Mouse (Mus musculus): ENCODE measurements at regions not wholly inside any gene's neighbourhood (a gene's known extent, or its start where the extent isn't known, plus 50 kb on each side); places are given as distances from the start of the nearest gene placed in this dataset.

DNA sequence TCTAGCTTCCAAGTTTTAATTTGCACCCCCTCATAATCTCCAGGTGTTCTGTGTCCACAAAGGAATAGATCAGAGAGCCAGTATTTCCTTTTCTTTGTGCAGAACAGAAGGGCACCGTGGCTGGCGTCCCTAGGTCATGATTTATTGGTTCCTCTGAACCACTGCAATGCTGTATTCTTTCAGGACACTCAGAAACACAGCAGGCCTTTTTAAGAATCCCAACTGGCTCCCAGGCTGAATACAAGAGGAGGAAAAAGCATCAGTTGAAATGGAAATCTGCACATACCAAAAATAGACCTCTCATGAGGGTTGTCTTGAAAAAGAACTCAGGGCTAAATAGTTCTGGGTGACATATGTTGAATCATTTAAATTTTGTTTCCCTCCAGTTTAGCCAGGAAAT, 452.4 kb downstream of the Btbd3 start:
- Histone ChIP-seq H3K4me3 (replicated peaks; ENCODE audit: low read length) (no peak overlapping the region), H3K27me3 (ENCODE audit: control insufficient read depth, insufficient read depth, low read length) (no peaks in the 10 kb centered on the region), H3K9me3 (ENCODE audit: control insufficient read depth, low read length) (no peaks in the 10 kb centered on the region), H3K36me3 (ENCODE audit: control insufficient read depth, insufficient read depth, low read length) (no peaks in the 10 kb centered on the region), H3K27ac (replicated peaks; ENCODE audit: low read depth, low read length) (0 out of 2 replicates have a peak overlapping the region, but pooled peaks have one; percentile 26), H3K4me1 (ENCODE audit: control insufficient read depth, insufficient read depth, low read length) (peaks cover 7% of the 10 kb centered on the region; the same call in 1 of the 2 replicates), H3K4me2 (replicated peaks; ENCODE audit: low read depth, low read length, severe bottlenecking) (no peak overlapping the region), H3K9ac (ENCODE audit: low read depth, low read length, severe bottlenecking) (no peak overlapping the region)
- 7% methylated on average over 2 of the region's 2 CpGs for WGBS
- TF ChIP-seq POLR2A (IDR thresholded peaks at IDR 0.05; ENCODE audit: borderline replicate concordance, extremely low read depth, insufficient read depth, insufficient read length), result no peak
- no peak for DNase-seq (ENCODE audit: low spot score)
- no peak for ATAC-seq (ENCODE audit: low FRiP score, low read depth)

DNA sequence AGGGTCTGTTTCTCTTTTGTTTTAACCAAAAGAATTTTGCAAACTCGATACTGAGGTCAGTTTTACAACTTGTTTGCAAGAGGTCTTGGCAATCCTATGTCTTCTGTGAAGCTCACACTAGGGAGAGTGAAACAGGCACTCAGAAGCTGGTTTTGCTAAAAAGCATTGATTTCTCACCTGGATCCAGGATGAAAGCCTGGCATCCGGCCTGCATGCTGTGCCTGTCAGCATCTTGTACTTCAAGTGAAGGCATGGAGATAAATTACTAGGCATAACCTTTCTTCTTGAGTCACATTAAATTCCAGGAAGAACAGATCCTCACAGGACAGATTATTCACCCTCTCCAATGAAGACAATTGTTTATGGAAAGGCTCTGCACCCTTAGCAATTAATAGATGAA, 477.5 kb downstream of the Btbd3 start:
- Histone ChIP-seq H3K36me3 (ENCODE audit: control insufficient read depth, insufficient read depth, low read length) (no peaks in the 10 kb centered on the region), H3K9ac (ENCODE audit: low read depth, low read length, severe bottlenecking) (no peak overlapping the region), H3K27ac (replicated peaks; ENCODE audit: low read depth, low read length) (no peak overlapping the region), H3K4me2 (replicated peaks; ENCODE audit: low read depth, low read length, severe bottlenecking) (no peak overlapping the region), H3K4me1 (ENCODE audit: control insufficient read depth, insufficient read depth, low read length) (no peaks in the 10 kb centered on the region), H3K27me3 (ENCODE audit: control insufficient read depth, insufficient read depth, low read length) (no peaks in the 10 kb centered on the region), H3K9me3 (ENCODE audit: control insufficient read depth, low read length) (no peaks in the 10 kb centered on the region), H3K4me3 (replicated peaks; ENCODE audit: low read length) (no peak overlapping the region)
- TF ChIP-seq POLR2A (IDR thresholded peaks at IDR 0.05; ENCODE audit: borderline replicate concordance, extremely low read depth, insufficient read depth, insufficient read length), result no peak
- ATAC-seq (ENCODE audit: low FRiP score, low read depth), result no peak
- no peak for DNase-seq (ENCODE audit: low spot score)
- WGBS, result 27% methylated on average over 2 of the region's 2 CpGs

DNA sequence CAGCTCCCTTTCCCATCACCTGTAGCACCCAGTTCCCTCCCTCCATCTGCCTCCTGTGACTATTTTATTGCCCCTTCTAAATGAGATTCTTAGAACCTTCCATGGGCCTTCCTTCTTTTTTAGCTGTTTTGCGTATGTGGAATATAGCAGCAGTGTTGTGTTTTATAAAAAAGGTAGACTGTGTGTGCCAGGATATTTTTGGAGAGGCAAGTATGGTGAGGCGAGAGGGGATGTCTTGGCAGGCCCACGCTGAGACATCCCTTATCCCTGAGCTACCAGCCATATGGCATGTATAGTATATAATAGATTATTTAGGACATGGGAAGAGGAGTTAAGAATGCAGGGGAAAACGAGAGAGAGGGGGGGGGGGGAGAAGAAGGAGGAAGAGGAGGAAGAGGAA, 488.4 kb downstream of the Btbd3 start:
- no peaks in the 10 kb centered on the region for H3K27me3 ChIP-seq (ENCODE audit: control insufficient read depth, insufficient read depth, low read length)
- no peak overlapping the region for H3K4me3 ChIP-seq (replicated peaks; ENCODE audit: low read length)
- H3K9me3 ChIP-seq (ENCODE audit: control insufficient read depth, low read length), result no peaks in the 10 kb centered on the region
- H3K4me2 ChIP-seq (replicated peaks; ENCODE audit: low read depth, low read length, severe bottlenecking), result no peak overlapping the region
- H3K9ac ChIP-seq (ENCODE audit: low read depth, low read length, severe bottlenecking), result no peak overlapping the region
- no peak overlapping the region for H3K27ac ChIP-seq (replicated peaks; ENCODE audit: low read depth, low read length)
- 73% methylated on average over 4 of the region's 4 CpGs for WGBS
- H3K36me3 ChIP-seq (ENCODE audit: control insufficient read depth, insufficient read depth, low read length), result no peaks in the 10 kb centered on the region
- H3K4me1 ChIP-seq (ENCODE audit: control insufficient read depth, insufficient read depth, low read length), result no peaks in the 10 kb centered on the region
- no peak for ATAC-seq (ENCODE audit: low FRiP score, low read depth)
- DNase-seq (ENCODE audit: low spot score), result no peak
- TF ChIP-seq POLR2A (IDR thresholded peaks at IDR 0.05; ENCODE audit: borderline replicate concordance, extremely low read depth, insufficient read depth, insufficient read length), result no peak

DNA sequence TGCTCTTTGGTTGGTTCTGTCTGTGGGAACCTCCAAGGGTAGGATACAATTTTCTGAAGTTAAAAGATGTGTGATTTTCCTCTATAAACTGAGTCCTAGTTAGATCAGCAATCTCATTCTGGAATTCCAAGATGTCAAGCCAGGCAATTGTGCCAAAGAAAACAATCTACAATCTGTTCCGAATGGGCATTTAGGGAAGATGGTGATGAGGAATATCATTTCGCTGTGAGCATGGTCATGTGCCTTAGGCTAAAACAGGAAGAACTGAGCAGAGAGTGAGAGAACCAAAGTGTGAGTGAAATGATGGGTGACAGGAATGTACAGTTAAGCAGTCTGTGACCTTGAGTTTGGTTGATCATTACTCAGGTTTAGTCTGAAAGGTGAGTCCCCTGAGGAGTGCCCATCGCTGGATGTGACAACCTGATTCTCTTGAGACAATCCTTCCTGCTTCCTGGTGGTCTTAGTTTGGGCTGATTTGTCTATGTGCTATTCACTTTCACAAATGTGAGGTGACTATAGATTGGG, 504.1 kb downstream of the Btbd3 start:
- DNase-seq (ENCODE audit: low spot score) (no peak), ATAC-seq (ENCODE audit: low FRiP score, low read depth) (no peak)
- Histone ChIP-seq H3K36me3 (ENCODE audit: control insufficient read depth, insufficient read depth, low read length) (no peaks in the 10 kb centered on the region), H3K9ac (ENCODE audit: low read depth, low read length, severe bottlenecking) (no peak overlapping the region), H3K4me3 (replicated peaks; ENCODE audit: low read length) (no peak overlapping the region), H3K4me1 (ENCODE audit: control insufficient read depth, insufficient read depth, low read length) (no peaks in the 10 kb centered on the region), H3K27ac (replicated peaks; ENCODE audit: low read depth, low read length) (no peak overlapping the region), H3K27me3 (ENCODE audit: control insufficient read depth, insufficient read depth, low read length) (no peaks in the 10 kb centered on the region), H3K4me2 (replicated peaks; ENCODE audit: low read depth, low read length, severe bottlenecking) (no peak overlapping the region), H3K9me3 (ENCODE audit: control insufficient read depth, low read length) (no peaks in the 10 kb centered on the region)
- TF ChIP-seq POLR2A (IDR thresholded peaks at IDR 0.05; ENCODE audit: borderline replicate concordance, extremely low read depth, insufficient read depth, insufficient read length), result no peak
- 87% methylated on average over 3 of the region's 3 CpGs for WGBS

DNA sequence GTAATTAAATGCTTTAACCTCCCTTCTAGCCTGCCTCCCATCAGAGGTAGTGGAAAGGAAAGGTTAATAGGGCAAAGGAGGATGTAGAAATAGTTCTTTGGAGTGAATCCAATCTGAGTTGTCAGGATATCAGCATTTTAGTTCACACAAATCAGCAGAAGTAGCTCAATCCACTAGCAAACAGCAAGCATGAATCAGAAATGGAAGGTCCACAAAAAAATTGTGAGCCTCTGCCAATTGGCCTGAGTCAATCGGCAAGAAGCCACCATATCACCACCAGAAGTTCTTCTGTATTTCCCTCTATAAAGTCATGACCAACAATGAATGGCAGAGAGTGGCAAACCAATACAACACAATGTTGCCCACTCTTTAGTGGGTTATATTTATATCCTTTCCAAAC, 505.0 kb downstream of the Btbd3 start:
- no peak for TF ChIP-seq POLR2A (IDR thresholded peaks at IDR 0.05; ENCODE audit: borderline replicate concordance, extremely low read depth, insufficient read depth, insufficient read length)
- H3K4me1 ChIP-seq (ENCODE audit: control insufficient read depth, insufficient read depth, low read length), result no peaks in the 10 kb centered on the region
- H3K4me2 ChIP-seq (replicated peaks; ENCODE audit: low read depth, low read length, severe bottlenecking), result no peak overlapping the region
- no peak overlapping the region for H3K27ac ChIP-seq (replicated peaks; ENCODE audit: low read depth, low read length)
- H3K4me3 ChIP-seq (replicated peaks; ENCODE audit: low read length), result no peak overlapping the region
- no peak overlapping the region for H3K9ac ChIP-seq (ENCODE audit: low read depth, low read length, severe bottlenecking)
- 91% methylated on average over 1 of the region's 1 CpGs for WGBS
- ATAC-seq (ENCODE audit: low FRiP score, low read depth), result no peak
- H3K9me3 ChIP-seq (ENCODE audit: control insufficient read depth, low read length), result no peaks in the 10 kb centered on the region
- DNase-seq (ENCODE audit: low spot score), result no peak
- no peaks in the 10 kb centered on the region for H3K36me3 ChIP-seq (ENCODE audit: control insufficient read depth, insufficient read depth, low read length)
- H3K27me3 ChIP-seq (ENCODE audit: control insufficient read depth, insufficient read depth, low read length), result no peaks in the 10 kb centered on the region

All from limb, embryonic 14.5 days (tissue).